Comparison of ENCODE assay signal across 23 mouse cellular contexts in the genomic region with DNA sequence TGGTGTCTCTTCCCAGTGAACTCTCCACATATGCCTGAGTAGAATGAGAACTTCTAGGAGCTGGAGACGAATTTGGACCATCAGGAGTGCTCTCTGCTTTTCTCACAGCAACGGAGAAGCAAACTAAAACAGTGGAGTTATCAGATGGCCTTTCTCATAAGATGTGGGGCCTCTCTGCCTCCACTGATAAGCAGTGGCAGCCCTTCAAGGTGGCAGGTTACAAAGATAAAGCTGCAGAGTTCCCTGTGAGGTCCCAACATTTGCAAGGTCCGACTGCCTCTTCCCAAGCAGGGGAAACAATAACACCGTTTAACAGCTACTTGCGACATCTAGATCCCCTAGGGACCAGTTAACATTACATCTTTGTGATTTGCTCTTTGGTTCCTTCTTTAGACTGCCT.
"Had no signal": no experiment of that assay in that cellular context is flagged by ENCODE, and none has a peak within 500 bp of the region (broad histone marks: within the 10 kb centered on the region; RNA-seq: fewer than 3 reads in every experiment).

No protein-coding gene starts in this region.

- H3K9me3 ChIP-seq: limb, embryonic 10.5 days; limb, embryonic 13.5 days; liver, embryonic 12.5 days; liver, embryonic 15.5 days; megakaryocyte, embryonic 14.5 days; midbrain, embryonic 10.5 days; neural tube, embryonic 13.5 days; stomach, embryonic 15.5 days had no signal

- H3K36me3 ChIP-seq: limb, embryonic 10.5 days; limb, embryonic 13.5 days; liver, embryonic 12.5 days; liver, embryonic 15.5 days; midbrain, embryonic 10.5 days; midbrain, embryonic 13.5 days; neural tube, embryonic 13.5 days; stomach, embryonic 15.5 days had no signal

- H3K4me1 ChIP-seq: liver, embryonic 15.5 days; megakaryocyte, embryonic 14.5 days; stomach, embryonic 15.5 days had no signal

- H3K27me3 ChIP-seq: neural tube, embryonic 13.5 days had no signal

- DNase-seq: layer of hippocampus, adult 9-11 months; liver; lung, adult 18-20 months; retina, postnatal 1 day; right cerebral cortex, postnatal 25 days; spleen, adult 18-20 months; thymus, adult 2 months; thymus, postnatal 14 days; thymus, postnatal 4 days had no signal

- H3K4me3 ChIP-seq: layer of hippocampus, adult 2 months; limb, embryonic 10.5 days; limb, embryonic 13.5 days; liver, embryonic 12.5 days; liver, embryonic 15.5 days; megakaryocyte, embryonic 14.5 days; midbrain, embryonic 10.5 days; midbrain, embryonic 13.5 days; myocyte; neural tube, embryonic 13.5 days; stomach, embryonic 15.5 days had no signal

- ATAC-seq: liver, embryonic 12.5 days; midbrain, embryonic 13.5 days; midbrain, embryonic 16.5 days had no signal

- H3K4me2 ChIP-seq: limb, embryonic 13.5 days; liver, embryonic 12.5 days; liver, embryonic 15.5 days; midbrain, embryonic 13.5 days; neural tube, embryonic 13.5 days; stomach, embryonic 15.5 days had no signal

- H3K9ac ChIP-seq: limb, embryonic 13.5 days; liver, embryonic 12.5 days; liver, embryonic 15.5 days; midbrain, embryonic 13.5 days; neural tube, embryonic 13.5 days; stomach, embryonic 15.5 days had no signal

- H3K27ac ChIP-seq: kidney, postnatal 0 days; layer of hippocampus, adult 2 months; limb, embryonic 10.5 days; limb, embryonic 13.5 days; liver, embryonic 12.5 days; liver, embryonic 15.5 days; macrophage; midbrain, embryonic 10.5 days; midbrain, embryonic 13.5 days; neural tube, embryonic 13.5 days; stomach, embryonic 15.5 days had no signal
